9 mouse cellular contexts compared by ENCODE assay signal in genomic region chr9:21767896-21768295, GRCm38 (mm10). TPM values are rescaled to one million over a fixed set of nuclear protein-coding genes. Genes with fewer than 3 reads are reported as not detected.
A peak's percentile ranks its signal among the peaks of the same experiment; 100 is the strongest.
DNase-seq lines count a peak whose midpoint lies in the region; ATAC-seq and TF ChIP-seq lines count a peak whose summit lies in the region.
"Had no signal": no experiment of that assay in that cellular context is flagged by ENCODE, and none has a peak within 500 bp of the region (broad histone marks: within the 10 kb centered on the region; RNA-seq: fewer than 3 reads in every experiment).

No protein-coding gene starts in this region.

- no peak for ATAC-seq in midbrain, embryonic 15.5 days (replicated peaks)
- ATAC-seq in heart, postnatal 0 days (ENCODE audit: insufficient read depth, low read depth) = peak; percentile 71
- 0 out of 2 replicates have a peak, but pooled peaks have one; percentile 57 for ATAC-seq in limb, embryonic 15.5 days (ENCODE audit: insufficient number of reproducible peaks, low FRiP score, low TSS enrichment, low read depth)
- ATAC-seq in midbrain, postnatal 0 days (ENCODE audit: low FRiP score) = no peak

- no peak for TF ChIP-seq CTCF in heart, postnatal 0 days (IDR thresholded peaks at IDR 0.05; ENCODE audit: low read depth)
- TF ChIP-seq CTCF in midbrain, postnatal 0 days (IDR thresholded peaks at IDR 0.05) = no peak

- H3K36me3 ChIP-seq in midbrain, embryonic 10.5 days = peaks cover 40% of the 10 kb centered on the region
- no peaks in the 10 kb centered on the region for H3K36me3 ChIP-seq in midbrain, embryonic 15.5 days (replicated peaks)
- peaks cover 48% of the 10 kb centered on the region for H3K36me3 ChIP-seq in heart, postnatal 0 days (replicated peaks; ENCODE audit: control insufficient read depth, insufficient read depth, low read length)
- peaks cover 45% of the 10 kb centered on the region for H3K36me3 ChIP-seq in limb, embryonic 15.5 days
- no peaks in the 10 kb centered on the region for H3K36me3 ChIP-seq in midbrain, postnatal 0 days (ENCODE audit: insufficient read depth, low read length)

- H3K4me2 ChIP-seq in midbrain, embryonic 15.5 days = no peak overlapping the region
- no peak overlapping the region for H3K4me2 ChIP-seq in heart, postnatal 0 days (ENCODE audit: low read depth, low read length)
- no peak overlapping the region for H3K4me2 ChIP-seq in limb, embryonic 15.5 days
- H3K4me2 ChIP-seq in midbrain, postnatal 0 days (ENCODE audit: low read depth, low read length, poor library complexity, severe bottlenecking) = no peak overlapping the region

- no peak overlapping the region for H3K4me3 ChIP-seq in midbrain, embryonic 10.5 days
- H3K4me3 ChIP-seq in midbrain, embryonic 15.5 days = no peak overlapping the region
- no peak overlapping the region for H3K4me3 ChIP-seq in heart, postnatal 0 days (ENCODE audit: low read depth, low read length)
- no peak overlapping the region for H3K4me3 ChIP-seq in limb, embryonic 15.5 days
- H3K4me3 ChIP-seq in midbrain, postnatal 0 days (ENCODE audit: low read depth, low read length) = no peak overlapping the region

- peak overlapping the region; percentile 42; the same call in 1 of the 2 replicates for H3K27ac ChIP-seq in midbrain, embryonic 10.5 days (replicated peaks)
- H3K27ac ChIP-seq in midbrain, embryonic 15.5 days = no peak overlapping the region
- H3K27ac ChIP-seq in heart, postnatal 0 days (ENCODE audit: low read depth) = peak overlapping the region; percentile 84
- H3K27ac ChIP-seq in limb, embryonic 15.5 days = peak overlapping the region; percentile 85
- no peak overlapping the region for H3K27ac ChIP-seq in midbrain, postnatal 0 days (ENCODE audit: low read depth, low read length)
- H3K27ac ChIP-seq: liver, embryonic 14.5 days had no signal

- H3K4me1 ChIP-seq in midbrain, embryonic 10.5 days = peaks cover 10% of the 10 kb centered on the region; the same call in 1 of the 2 replicates
- peaks cover 11% of the 10 kb centered on the region for H3K4me1 ChIP-seq in midbrain, embryonic 15.5 days
- peaks cover 32% of the 10 kb centered on the region for H3K4me1 ChIP-seq in heart, postnatal 0 days (ENCODE audit: control insufficient read depth, insufficient read depth)
- H3K4me1 ChIP-seq in limb, embryonic 15.5 days = peaks cover 28% of the 10 kb centered on the region
- no peaks in the 10 kb centered on the region for H3K4me1 ChIP-seq in midbrain, postnatal 0 days (ENCODE audit: insufficient read depth, low read length)

- 0 out of 2 replicates have a peak, but pooled peaks have one; percentile 9 for TF ChIP-seq EP300 in heart, postnatal 0 days (IDR thresholded peaks at IDR 0.05; ENCODE audit: low read depth)

- H3K9ac ChIP-seq in midbrain, embryonic 15.5 days = no peak overlapping the region
- H3K9ac ChIP-seq in heart, postnatal 0 days (replicated peaks; ENCODE audit: low read depth, low read length) = no peak overlapping the region
- no peak overlapping the region for H3K9ac ChIP-seq in limb, embryonic 15.5 days
- H3K9ac ChIP-seq in midbrain, postnatal 0 days (replicated peaks; ENCODE audit: low read length, poor library complexity, severe bottlenecking) = no peak overlapping the region
- H3K9ac ChIP-seq: liver, embryonic 14.5 days had no signal

- no peaks in the 10 kb centered on the region for H3K27me3 ChIP-seq in midbrain, embryonic 10.5 days (ENCODE audit: low read depth, poor library complexity, severe bottlenecking)
- H3K27me3 ChIP-seq in midbrain, embryonic 15.5 days (replicated peaks) = no peaks in the 10 kb centered on the region
- no peaks in the 10 kb centered on the region for H3K27me3 ChIP-seq in heart, postnatal 0 days (ENCODE audit: control insufficient read depth, insufficient read depth, low read length)
- H3K27me3 ChIP-seq in limb, embryonic 15.5 days = no peaks in the 10 kb centered on the region
- no peaks in the 10 kb centered on the region for H3K27me3 ChIP-seq in midbrain, postnatal 0 days (ENCODE audit: insufficient read depth, low read length)

- H3K9me3 ChIP-seq in midbrain, embryonic 10.5 days (replicated peaks) = no peaks in the 10 kb centered on the region
- H3K9me3 ChIP-seq in midbrain, embryonic 15.5 days = no peaks in the 10 kb centered on the region
- no peaks in the 10 kb centered on the region for H3K9me3 ChIP-seq in heart, postnatal 0 days (replicated peaks; ENCODE audit: control insufficient read depth, low read length)
- no peaks in the 10 kb centered on the region for H3K9me3 ChIP-seq in limb, embryonic 15.5 days
- H3K9me3 ChIP-seq in midbrain, postnatal 0 days (ENCODE audit: low read length) = no peaks in the 10 kb centered on the region

- 87% methylated on average over 11 of the region's 11 CpGs for WGBS in midbrain, embryonic 10.5 days
- 85% methylated on average over 11 of the region's 11 CpGs for WGBS in midbrain, embryonic 15.5 days
- WGBS in heart, postnatal 0 days = 56% methylated on average over 11 of the region's 11 CpGs
- WGBS in limb, embryonic 15.5 days = 44% methylated on average over 11 of the region's 11 CpGs
- WGBS in midbrain, postnatal 0 days = 81% methylated on average over 11 of the region's 11 CpGs

- DNase-seq in midbrain, embryonic 10.5 days (ENCODE audit: low spot score) = no peak
- peak; percentile 73 for DNase-seq in embryo, embryonic 11 days
- DNase-seq in heart, postnatal 0 days (ENCODE audit: low spot score) = peak; percentile 52
- DNase-seq in layer of hippocampus, adult 8-10 months (ENCODE audit: low spot score in 2 of 2) = no peak
- no peak for DNase-seq in left cerebral cortex, adult 9 months (ENCODE audit: low spot score in 2 of 2)
- no peak for DNase-seq in midbrain, postnatal 0 days (ENCODE audit: low spot score)

RNA-seq across cellular contexts. Expression of gene Spc24, which starts 7.8 kb away (rescaled TPM):
- polyA plus RNA-seq in midbrain, embryonic 10.5 days (2016; fragmentation: Nextera tagmentation; extraction: Ambion mirVana) = 146 and 175 TPM in 2 replicates
- polyA plus RNA-seq in midbrain, embryonic 15.5 days (2015; fragmentation: Nextera tagmentation; extraction: Ambion mirVana) = 15.7 and 17.8 TPM in 2 replicates
- total RNA-seq in heart, postnatal 0 days (2014; rRNA removed; ENCODE audit: low replicate concordance) = 22.3 and 76.0 TPM in 2 replicates
- 35.2 and 40.3 TPM in 2 replicates for polyA plus RNA-seq in heart, postnatal 0 days (2015; fragmentation: Nextera tagmentation; extraction: Ambion mirVana)
- polyA plus RNA-seq in limb, embryonic 15.5 days (2015; fragmentation: Nextera tagmentation; extraction: Ambion mirVana) = 84.3 and 89.8 TPM in 2 replicates
- 1 to 10 TPM in 2 of 4 experiments, under 1 TPM in 2; 0.45 to 4.3 (median 2.1) TPM for total RNA-seq in layer of hippocampus, adult 8-10 months (2022)
- total RNA-seq in midbrain, postnatal 0 days (2014; rRNA removed) = 5.5 and 6.6 TPM in 2 replicates
- polyA plus RNA-seq in midbrain, postnatal 0 days (2015; fragmentation: Nextera tagmentation; extraction: Ambion mirVana) = 6.3 and 8.2 TPM in 2 replicates

RNA-seq across cellular contexts. Expression of gene Kank2, which starts 30.6 kb away (rescaled TPM):
- 8.6 and 9.5 TPM in 2 replicates for polyA plus RNA-seq in midbrain, embryonic 10.5 days (2016; fragmentation: Nextera tagmentation; extraction: Ambion mirVana)
- 5.8 TPM in 2 replicates for polyA plus RNA-seq in midbrain, embryonic 15.5 days (2015; fragmentation: Nextera tagmentation; extraction: Ambion mirVana)
- total RNA-seq in heart, postnatal 0 days (2014; rRNA removed; ENCODE audit: low replicate concordance) = 78.5 and 92.4 TPM in 2 replicates
- 10.3 and 10.9 TPM in 2 replicates for polyA plus RNA-seq in heart, postnatal 0 days (2015; fragmentation: Nextera tagmentation; extraction: Ambion mirVana)
- 20.9 and 22.7 TPM in 2 replicates for polyA plus RNA-seq in limb, embryonic 15.5 days (2015; fragmentation: Nextera tagmentation; extraction: Ambion mirVana)
- total RNA-seq in layer of hippocampus, adult 8-10 months (2022) = 10 to 100 TPM in 2 of 4 experiments, 1 to 10 TPM in 2; 7.2 to 10.1 (median 9.3) TPM
- total RNA-seq in midbrain, postnatal 0 days (2014; rRNA removed) = 14.9 and 15.2 TPM in 2 replicates
- 2.9 TPM in 2 replicates for polyA plus RNA-seq in midbrain, postnatal 0 days (2015; fragmentation: Nextera tagmentation; extraction: Ambion mirVana)

RNA-seq across cellular contexts. Expression of gene Ldlr, which starts 44.6 kb away (rescaled TPM):
- polyA plus RNA-seq in midbrain, embryonic 10.5 days (2016; fragmentation: Nextera tagmentation; extraction: Ambion mirVana) = 52.2 and 58.9 TPM in 2 replicates
- polyA plus RNA-seq in midbrain, embryonic 15.5 days (2015; fragmentation: Nextera tagmentation; extraction: Ambion mirVana) = 15.8 and 15.9 TPM in 2 replicates
- 36.8 and 42.9 TPM in 2 replicates for total RNA-seq in heart, postnatal 0 days (2014; rRNA removed; ENCODE audit: low replicate concordance)
- polyA plus RNA-seq in heart, postnatal 0 days (2015; fragmentation: Nextera tagmentation; extraction: Ambion mirVana) = 8.0 and 10.9 TPM in 2 replicates
- polyA plus RNA-seq in limb, embryonic 15.5 days (2015; fragmentation: Nextera tagmentation; extraction: Ambion mirVana) = 41.4 and 42.8 TPM in 2 replicates
- total RNA-seq in layer of hippocampus, adult 8-10 months (2022) = 10 to 100 TPM; 16.7 to 38.7 (median 26.4) TPM
- 16.7 and 27.7 TPM in 2 replicates for total RNA-seq in midbrain, postnatal 0 days (2014; rRNA removed)
- polyA plus RNA-seq in midbrain, postnatal 0 days (2015; fragmentation: Nextera tagmentation; extraction: Ambion mirVana) = 9.6 and 10.3 TPM in 2 replicates

Comparison
In these comparisons a context has a peak if more than half of its experiments do, and no peak if none do; other contexts are left out.
1. H3K27ac ChIP-seq: peak in midbrain, embryonic 10.5 days (single experiment), heart, postnatal 0 days (single experiment) and limb, embryonic 15.5 days (single experiment); none in midbrain, embryonic 15.5 days (single experiment) and midbrain, postnatal 0 days (single experiment).
2. DNase-seq: peak in embryo, embryonic 11 days (single experiment) and heart, postnatal 0 days (single experiment); none in midbrain, embryonic 10.5 days (single experiment), layer of hippocampus, adult 8-10 months (0 of 2), left cerebral cortex, adult 9 months (0 of 2) and midbrain, postnatal 0 days (single experiment).
3. ATAC-seq: peak in heart, postnatal 0 days (single experiment) and limb, embryonic 15.5 days (single experiment); none in midbrain, embryonic 15.5 days (single experiment) and midbrain, postnatal 0 days (single experiment).